Mouse (Mus musculus): ENCODE results near the gene Olfr547. TPM values are rescaled to one million over a fixed set of nuclear protein-coding genes. Genes with fewer than 3 reads are reported as not detected.
"Not testable (repeated sequence)": the region's sequence is repeated elsewhere in the genome, so short reads cannot be mapped to it uniquely, and the experiment has no call there.

The Olfr547 gene
- not detected in 2 replicates for polyA plus RNA-seq (2014; fragmentation: Nextera tagmentation; extraction: Ambion mirVana)

- Histone ChIP-seq H3K4me2 (ENCODE audit: low read depth, low read length) (no peak within 1 kb of the TSS), H3K27me3 (ENCODE audit: control insufficient read depth, insufficient read depth, low read length) (no peaks in the 10 kb centered on the region), H3K4me3 (ENCODE audit: low read depth, low read length) (no peak within 1 kb of the TSS), H3K36me3 (ENCODE audit: control insufficient read depth, insufficient read depth, low read length) (no peaks in the 10 kb centered on the region), H3K27ac (ENCODE audit: low read depth, low read length) (no peak within 1 kb of the TSS), H3K4me1 (ENCODE audit: control insufficient read depth, insufficient read depth, low read length) (no peaks in the 10 kb centered on the region), H3K9ac (replicated peaks; ENCODE audit: low read depth, low read length) (no peak within 1 kb of the TSS), H3K9me3 (ENCODE audit: control insufficient read depth, low read length) (no peaks in the 10 kb centered on the region)
- ATAC-seq (ENCODE audit: low read depth), result no peak
- WGBS, result 94% methylated on average over 1 of the region's 1 CpGs
These were observed at the start of gene Olfr547 for GRCm38 (mm10) chr7:102534449-102534848. Gene Olfr547 (plus strand): TSS chr7:102534749.

DNA sequence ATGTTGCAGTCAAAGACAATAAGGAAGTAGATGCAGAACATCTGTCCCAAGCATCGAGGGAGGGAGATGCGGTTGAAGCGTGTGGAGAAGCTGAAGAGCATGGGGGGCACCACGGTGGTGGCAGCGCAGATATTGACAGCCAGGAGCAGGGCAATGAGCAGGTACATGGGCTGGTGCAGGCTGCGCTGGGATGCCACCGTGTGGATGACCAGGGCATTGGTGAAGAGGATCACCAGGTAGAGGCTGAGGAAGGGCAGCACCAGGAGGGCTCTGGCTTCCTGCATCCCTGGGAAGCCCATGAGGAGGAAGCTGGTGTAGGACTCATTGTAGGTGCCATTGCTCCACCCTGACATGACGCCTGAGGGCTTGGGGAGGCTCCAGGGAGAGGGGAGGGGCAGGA, 49.8 kb upstream of the Olfr547 start:
- not testable (repeated sequence) for H3K27me3 ChIP-seq (ENCODE audit: control insufficient read depth, insufficient read depth, low read length); H3K4me1 ChIP-seq (ENCODE audit: control insufficient read depth, insufficient read depth, low read length); H3K9ac ChIP-seq (replicated peaks; ENCODE audit: low read depth, low read length); ATAC-seq (ENCODE audit: low read depth); H3K4me3 ChIP-seq (ENCODE audit: low read depth, low read length); H3K27ac ChIP-seq (ENCODE audit: low read depth, low read length); H3K9me3 ChIP-seq (ENCODE audit: control insufficient read depth, low read length); H3K36me3 ChIP-seq (ENCODE audit: control insufficient read depth, insufficient read depth, low read length); H3K4me2 ChIP-seq (ENCODE audit: low read depth, low read length)
- WGBS, result 65% methylated on average over 8 of the region's 8 CpGs

DNA sequence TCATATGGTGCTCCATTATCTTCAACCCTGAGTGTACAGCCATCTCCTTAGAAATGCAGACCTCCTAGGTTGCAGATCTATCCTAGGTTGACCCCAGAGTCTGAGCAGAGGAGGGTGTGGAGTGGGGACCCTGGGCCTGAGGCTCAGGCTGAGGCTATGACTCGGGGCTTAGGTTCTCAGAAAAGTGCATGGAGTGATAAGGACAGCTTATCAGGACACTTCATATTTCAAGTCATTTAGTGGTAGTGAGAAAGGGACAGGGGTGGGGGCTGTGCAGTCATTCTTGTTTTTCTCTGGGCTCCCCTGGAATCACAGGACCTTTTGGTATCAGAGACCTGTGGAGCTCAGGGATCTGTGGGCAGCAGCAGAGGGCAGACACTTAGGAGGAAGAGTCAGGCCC, 48.4 kb upstream of the Olfr547 start:
- Histone ChIP-seq H3K4me3 (ENCODE audit: low read depth, low read length) (no peak overlapping the region), H3K9ac (replicated peaks; ENCODE audit: low read depth, low read length) (no peak overlapping the region), H3K36me3 (ENCODE audit: control insufficient read depth, insufficient read depth, low read length) (no peaks in the 10 kb centered on the region), H3K27ac (ENCODE audit: low read depth, low read length) (no peak overlapping the region), H3K9me3 (ENCODE audit: control insufficient read depth, low read length) (no peaks in the 10 kb centered on the region), H3K4me2 (ENCODE audit: low read depth, low read length) (no peak overlapping the region), H3K4me1 (ENCODE audit: control insufficient read depth, insufficient read depth, low read length) (no peaks in the 10 kb centered on the region), H3K27me3 (ENCODE audit: control insufficient read depth, insufficient read depth, low read length) (no peaks in the 10 kb centered on the region)
- 81% methylated on average over 1 of the region's 1 CpGs for WGBS
- no peak for ATAC-seq (ENCODE audit: low read depth)

GRCm38 (mm10) chr7:102488161-102488560, 46.4 kb upstream of the Olfr547 start, which contains the start of gene Olfr544:
Gene Olfr544 (minus strand): TSS chr7:102488313.
- Histone ChIP-seq H3K4me3 (ENCODE audit: low read depth, low read length) (no peak within 1 kb of the TSS), H3K9ac (replicated peaks; ENCODE audit: low read depth, low read length) (no peak within 1 kb of the TSS), H3K4me1 (ENCODE audit: control insufficient read depth, insufficient read depth, low read length) (no peaks in the 10 kb centered on the region), H3K36me3 (ENCODE audit: control insufficient read depth, insufficient read depth, low read length) (no peaks in the 10 kb centered on the region), H3K4me2 (ENCODE audit: low read depth, low read length) (no peak within 1 kb of the TSS), H3K9me3 (ENCODE audit: control insufficient read depth, low read length) (no peaks in the 10 kb centered on the region), H3K27me3 (ENCODE audit: control insufficient read depth, insufficient read depth, low read length) (no peaks in the 10 kb centered on the region), H3K27ac (ENCODE audit: low read depth, low read length) (no peak within 1 kb of the TSS)
- no peak for ATAC-seq (ENCODE audit: low read depth)
- 59% methylated on average over 1 of the region's 1 CpGs for WGBS

DNA sequence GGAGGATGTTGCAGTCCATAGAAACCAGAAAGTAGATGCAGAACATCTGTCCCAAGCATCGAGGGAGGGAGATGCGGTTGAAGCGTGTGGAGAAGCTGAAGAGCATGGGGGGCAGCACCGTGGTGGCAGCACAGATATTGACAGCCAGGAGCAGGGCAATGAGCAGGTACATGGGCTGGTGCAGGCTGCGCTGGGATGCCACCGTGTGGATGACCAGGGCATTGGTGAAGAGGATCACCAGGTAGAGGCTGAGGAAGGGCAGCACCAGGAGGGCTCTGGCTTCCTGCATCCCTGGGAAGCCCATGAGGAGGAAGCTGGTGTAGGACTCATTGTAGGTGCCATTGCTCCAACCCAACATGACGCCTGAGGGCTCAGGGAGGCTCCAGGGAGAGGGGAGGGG, 40.1 kb upstream of the Olfr547 start:
- H3K9ac ChIP-seq (replicated peaks; ENCODE audit: low read depth, low read length); H3K9me3 ChIP-seq (ENCODE audit: control insufficient read depth, low read length); H3K4me1 ChIP-seq (ENCODE audit: control insufficient read depth, insufficient read depth, low read length); H3K27me3 ChIP-seq (ENCODE audit: control insufficient read depth, insufficient read depth, low read length); H3K4me3 ChIP-seq (ENCODE audit: low read depth, low read length); H3K27ac ChIP-seq (ENCODE audit: low read depth, low read length); ATAC-seq (ENCODE audit: low read depth); H3K36me3 ChIP-seq (ENCODE audit: control insufficient read depth, insufficient read depth, low read length); H3K4me2 ChIP-seq (ENCODE audit: low read depth, low read length): not testable (repeated sequence)
- WGBS, result 55% methylated on average over 7 of the region's 7 CpGs

GRCm38 (mm10) chr7:102499473-102499872, 35.1 kb upstream of the Olfr547 start, which contains the start of gene Olfr545:
Gene Olfr545 (minus strand): TSS chr7:102499573.
- no peaks in the 10 kb centered on the region for H3K27me3 ChIP-seq (ENCODE audit: control insufficient read depth, insufficient read depth, low read length)
- no peak within 1 kb of the TSS for H3K9ac ChIP-seq (replicated peaks; ENCODE audit: low read depth, low read length)
- H3K27ac ChIP-seq (ENCODE audit: low read depth, low read length), result no peak within 1 kb of the TSS
- H3K4me2 ChIP-seq (ENCODE audit: low read depth, low read length), result no peak within 1 kb of the TSS
- ATAC-seq (ENCODE audit: low read depth), result no peak
- WGBS, result 77% methylated on average over 3 of the region's 3 CpGs
- no peak within 1 kb of the TSS for H3K4me3 ChIP-seq (ENCODE audit: low read depth, low read length)
- H3K36me3 ChIP-seq (ENCODE audit: control insufficient read depth, insufficient read depth, low read length), result no peaks in the 10 kb centered on the region
- no peaks in the 10 kb centered on the region for H3K9me3 ChIP-seq (ENCODE audit: control insufficient read depth, low read length)
- no peaks in the 10 kb centered on the region for H3K4me1 ChIP-seq (ENCODE audit: control insufficient read depth, insufficient read depth, low read length)

DNA sequence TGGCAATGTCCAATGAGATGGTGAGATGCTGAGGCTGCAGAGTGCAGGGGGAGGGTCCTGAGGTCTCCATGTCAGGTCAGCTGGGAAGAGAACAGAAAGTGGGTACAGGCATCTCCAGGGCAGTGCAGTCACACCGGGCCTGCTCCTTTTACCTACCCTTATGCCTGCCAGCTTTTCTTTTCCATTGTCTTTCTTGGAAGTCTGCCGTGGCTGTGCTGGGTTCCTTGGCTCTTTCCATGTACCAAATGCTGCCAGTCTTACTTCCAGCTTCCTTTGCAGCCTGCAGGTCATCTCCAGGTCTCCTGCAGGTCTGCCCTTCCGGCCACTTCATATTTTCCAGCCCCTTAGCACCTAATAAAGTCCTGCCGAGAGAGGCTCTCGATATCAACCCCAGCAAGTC, 32.6 kb upstream of the Olfr547 start:
- no peaks in the 10 kb centered on the region for H3K27me3 ChIP-seq (ENCODE audit: control insufficient read depth, insufficient read depth, low read length)
- no peak for ATAC-seq (ENCODE audit: low read depth)
- WGBS, result 80% methylated on average over 5 of the region's 5 CpGs
- H3K4me2 ChIP-seq (ENCODE audit: low read depth, low read length), result no peak overlapping the region
- no peak overlapping the region for H3K27ac ChIP-seq (ENCODE audit: low read depth, low read length)
- no peaks in the 10 kb centered on the region for H3K4me1 ChIP-seq (ENCODE audit: control insufficient read depth, insufficient read depth, low read length)
- no peaks in the 10 kb centered on the region for H3K36me3 ChIP-seq (ENCODE audit: control insufficient read depth, insufficient read depth, low read length)
- no peaks in the 10 kb centered on the region for H3K9me3 ChIP-seq (ENCODE audit: control insufficient read depth, low read length)
- H3K9ac ChIP-seq (replicated peaks; ENCODE audit: low read depth, low read length), result no peak overlapping the region
- H3K4me3 ChIP-seq (ENCODE audit: low read depth, low read length), result no peak overlapping the region

GRCm38 (mm10) chr7:102506848-102507247, 27.7 kb upstream of the Olfr547 start:
- no peaks in the 10 kb centered on the region for H3K9me3 ChIP-seq (ENCODE audit: control insufficient read depth, low read length)
- H3K4me1 ChIP-seq (ENCODE audit: control insufficient read depth, insufficient read depth, low read length), result no peaks in the 10 kb centered on the region
- H3K36me3 ChIP-seq (ENCODE audit: control insufficient read depth, insufficient read depth, low read length), result no peaks in the 10 kb centered on the region
- peak; percentile 89 for ATAC-seq (ENCODE audit: low read depth)
- no peak overlapping the region for H3K27ac ChIP-seq (ENCODE audit: low read depth, low read length)
- H3K4me3 ChIP-seq (ENCODE audit: low read depth, low read length), result no peak overlapping the region
- WGBS, result 53% methylated on average over 3 of the region's 3 CpGs
- H3K9ac ChIP-seq (replicated peaks; ENCODE audit: low read depth, low read length), result no peak overlapping the region
- no peak overlapping the region for H3K4me2 ChIP-seq (ENCODE audit: low read depth, low read length)
- no peaks in the 10 kb centered on the region for H3K27me3 ChIP-seq (ENCODE audit: control insufficient read depth, insufficient read depth, low read length)

GRCm38 (mm10) chr7:102508066-102508465, 26.5 kb upstream of the Olfr547 start:
- no peaks in the 10 kb centered on the region; the same call in 1 of the 2 replicates for H3K27me3 ChIP-seq (ENCODE audit: control insufficient read depth, insufficient read depth, low read length)
- no peak overlapping the region for H3K4me3 ChIP-seq (ENCODE audit: low read depth, low read length)
- no peak overlapping the region for H3K4me2 ChIP-seq (ENCODE audit: low read depth, low read length)
- WGBS, result 87% methylated on average over 9 of the region's 9 CpGs
- no peaks in the 10 kb centered on the region for H3K9me3 ChIP-seq (ENCODE audit: control insufficient read depth, low read length)
- no peaks in the 10 kb centered on the region for H3K4me1 ChIP-seq (ENCODE audit: control insufficient read depth, insufficient read depth, low read length)
- H3K9ac ChIP-seq (replicated peaks; ENCODE audit: low read depth, low read length), result no peak overlapping the region
- no peak for ATAC-seq (ENCODE audit: low read depth)
- no peaks in the 10 kb centered on the region for H3K36me3 ChIP-seq (ENCODE audit: control insufficient read depth, insufficient read depth, low read length)
- no peak overlapping the region for H3K27ac ChIP-seq (ENCODE audit: low read depth, low read length)
